In genomic region chr11:50236540-50236936, GRCm38 (mm10) we compare ENCODE assay signal across 8 mouse cellular contexts. TPM values are rescaled to one million over a fixed set of nuclear protein-coding genes. Genes with fewer than 3 reads are reported as not detected.
A peak's percentile ranks its signal among the peaks of the same experiment; 100 is the strongest.
DNase-seq lines count a peak whose midpoint lies in the region; ATAC-seq and TF ChIP-seq lines count a peak whose summit lies in the region.

No protein-coding gene starts in this region.

- H3K27ac ChIP-seq in cortical plate, adult 2 months (ENCODE audit: insufficient read depth, low read length), result no peak overlapping the region
- H3K27ac ChIP-seq in hindbrain, postnatal 0 days, result peak overlapping the region; percentile 7; the same call in 1 of the 2 replicates

- under 1% methylated on average over 22 of the region's 27 CpGs for WGBS in hindbrain, postnatal 0 days

- peak overlapping the region; percentile 45 for H3K9ac ChIP-seq in hindbrain, postnatal 0 days (replicated peaks; ENCODE audit: low read length)

- peak; percentile 89 for ATAC-seq in hindbrain, postnatal 0 days

- no peaks in the 10 kb centered on the region for H3K27me3 ChIP-seq in hindbrain, postnatal 0 days (ENCODE audit: insufficient read depth, low read length)

- no peak for TF ChIP-seq POLR2A in cortical plate, adult 2 months (IDR thresholded peaks at IDR 0.05; ENCODE audit: extremely low read depth, insufficient read depth, low read length)

- peak overlapping the region; percentile 38 for H3K4me3 ChIP-seq in cortical plate, adult 2 months (ENCODE audit: insufficient read depth, low read length)
- peak overlapping the region; percentile 49 for H3K4me3 ChIP-seq in hindbrain, postnatal 0 days (ENCODE audit: low read length)

- H3K36me3 ChIP-seq in hindbrain, postnatal 0 days (ENCODE audit: insufficient read depth, low read length), result peaks cover 37% of the 10 kb centered on the region

- H3K9me3 ChIP-seq in hindbrain, postnatal 0 days (ENCODE audit: low read length), result no peaks in the 10 kb centered on the region

- DNase-seq in adrenal gland, adult (ENCODE audit: inconsistent age in 2 of 2, low spot score in 1 of 2), result peak; percentile 93 to 96
- DNase-seq in gastrocnemius, adult 8-10 months (ENCODE audit: low spot score in 2 of 2), result peak; percentile 75 to 86
- peak; percentile 94 for DNase-seq in hindbrain, postnatal 0 days (ENCODE audit: low spot score)
- DNase-seq in left cerebral cortex, postnatal 36 days (ENCODE audit: low spot score in 2 of 2), result peak; percentile 73 to 77
- peak; percentile 91 for DNase-seq in mesoderm, embryonic 11.5 days (ENCODE audit: low read depth, low spot score)
- peak; percentile 89 for DNase-seq in right cerebral cortex, postnatal 14 days
- DNase-seq in urinary bladder, postnatal 14 days (ENCODE audit: low spot score), result peak; percentile 90

- intact Hi-C loops in left cerebral cortex, postnatal 36 days (cut with DNase I), result loop anchor here (5.0 kb wide), 1 partner anchor 56 kb away; the partner anchor contains the start of gene Maml1

- H3K4me1 ChIP-seq in cortical plate, adult 2 months (ENCODE audit: control insufficient read depth, insufficient read depth, low read length), result peaks cover 5% of the 10 kb centered on the region; the same call in 1 of the 2 replicates
- peaks cover 4% of the 10 kb centered on the region; the same call in 1 of the 2 replicates for H3K4me1 ChIP-seq in hindbrain, postnatal 0 days (ENCODE audit: insufficient read depth, low read length)

- peak overlapping the region; percentile 77 for H3K4me2 ChIP-seq in hindbrain, postnatal 0 days (ENCODE audit: low read depth, low read length)

- no peak for TF ChIP-seq CTCF in cortical plate, adult 2 months (IDR thresholded peaks at IDR 0.05; ENCODE audit: extremely low read depth, insufficient read depth, low read length)
- TF ChIP-seq CTCF in hindbrain, postnatal 0 days (IDR thresholded peaks at IDR 0.05; ENCODE audit: low read depth), result peak; percentile 58

RNA-seq across cellular contexts. Expression of gene Ltc4s, which starts 1.9 kb away (rescaled TPM):
- 22.5 and 24.2 TPM in 2 replicates for polyA plus RNA-seq in cortical plate, adult 2 months (2012; rRNA removed)
- total RNA-seq in gastrocnemius, adult 8-10 months (2022), result 1 to 10 TPM; 1.2 to 3.1 (median 2.4) TPM
- 4.0 and 6.8 TPM in 2 replicates for total RNA-seq in hindbrain, postnatal 0 days (2014; rRNA removed)
- polyA plus RNA-seq in hindbrain, postnatal 0 days (2015; fragmentation: Nextera tagmentation; extraction: Ambion mirVana), result 5.9 and 7.1 TPM in 2 replicates
- total RNA-seq in left cerebral cortex, postnatal 36 days (2021), result 10 to 100 TPM in 1 of 2 experiments, 1 to 10 TPM in 1; 7.7 to 10.9 TPM

RNA-seq across cellular contexts. Expression of gene Mgat4b, which starts 25.8 kb away (rescaled TPM):
- polyA plus RNA-seq in cortical plate, adult 2 months (2012; rRNA removed), result 56.6 and 61.1 TPM in 2 replicates
- 10 to 100 TPM; 40.4 to 49.2 (median 44.9) TPM for total RNA-seq in gastrocnemius, adult 8-10 months (2022)
- total RNA-seq in hindbrain, postnatal 0 days (2014; rRNA removed), result 108 and 134 TPM in 2 replicates
- 67.8 and 74.6 TPM in 2 replicates for polyA plus RNA-seq in hindbrain, postnatal 0 days (2015; fragmentation: Nextera tagmentation; extraction: Ambion mirVana)
- 10 to 100 TPM; 64.9 to 80.2 TPM for total RNA-seq in left cerebral cortex, postnatal 36 days (2021)

RNA-seq across cellular contexts. Expression of gene Sqstm1, which starts 25.9 kb away (rescaled TPM):
- 410 and 414 TPM in 2 replicates for polyA plus RNA-seq in cortical plate, adult 2 months (2012; rRNA removed)
- total RNA-seq in gastrocnemius, adult 8-10 months (2022), result 100 to 1,000 TPM; 494 to 615 (median 543) TPM
- total RNA-seq in hindbrain, postnatal 0 days (2014; rRNA removed), result 289 and 299 TPM in 2 replicates
- polyA plus RNA-seq in hindbrain, postnatal 0 days (2015; fragmentation: Nextera tagmentation; extraction: Ambion mirVana), result 412 and 450 TPM in 2 replicates
- total RNA-seq in left cerebral cortex, postnatal 36 days (2021), result 100 to 1,000 TPM; 460 to 526 TPM

RNA-seq across cellular contexts. Expression of gene Maml1, which starts 55.6 kb away (rescaled TPM):
- polyA plus RNA-seq in cortical plate, adult 2 months (2012; rRNA removed), result 5.7 and 6.3 TPM in 2 replicates
- 1 to 10 TPM; 4.7 to 5.9 (median 5.4) TPM for total RNA-seq in gastrocnemius, adult 8-10 months (2022)
- 11.6 and 13.9 TPM in 2 replicates for total RNA-seq in hindbrain, postnatal 0 days (2014; rRNA removed)
- 1.6 and 1.8 TPM in 2 replicates for polyA plus RNA-seq in hindbrain, postnatal 0 days (2015; fragmentation: Nextera tagmentation; extraction: Ambion mirVana)
- 10 to 100 TPM in 1 of 2 experiments, 1 to 10 TPM in 1; 9.9 to 10.6 TPM for total RNA-seq in left cerebral cortex, postnatal 36 days (2021)
